Mouse (Mus musculus): ENCODE measurements around the gene Cd200r2. TPM values are rescaled to one million over a fixed set of nuclear protein-coding genes. Genes with fewer than 3 reads are reported as not detected.

Cd200r2 gene
- polyA plus RNA-seq, 1 experiment from 2014 or later, result not detected

- Histone ChIP-seq H3K9ac (no peak overlapping the region), H3K27ac (no peak overlapping the region), H3K4me3 (no peak overlapping the region), H3K4me1 (no peaks in the 10 kb centered on the region), H3K36me3 (no peaks in the 10 kb centered on the region), H3K27me3 (no peaks in the 10 kb centered on the region), H3K4me2 (no peak overlapping the region), H3K9me3 (no peaks in the 10 kb centered on the region)
- ATAC-seq (ENCODE audit: insufficient number of reproducible peaks, insufficient read depth, low FRiP score, low TSS enrichment, low read depth), result no peak
- WGBS, result 79% methylated on average over 2 of the region's 2 CpGs
Observed at GRCm38 (mm10) chr16:44962296-44962695, 95.4 kb downstream of the Cd200r2 start.

GRCm38 (mm10) chr16:44962777-44963176 lies 95.9 kb downstream of the Cd200r2 start:
- Histone ChIP-seq H3K9me3 (no peaks in the 10 kb centered on the region), H3K4me2 (no peak overlapping the region), H3K36me3 (no peaks in the 10 kb centered on the region), H3K4me1 (no peaks in the 10 kb centered on the region), H3K27ac (no peak overlapping the region), H3K27me3 (no peaks in the 10 kb centered on the region), H3K4me3 (no peak overlapping the region), H3K9ac (no peak overlapping the region)
- whole genome bisulfite sequencing, result 70% methylated on average over 2 of the region's 2 CpGs
- no peak for ATAC-seq (ENCODE audit: insufficient number of reproducible peaks, insufficient read depth, low FRiP score, low TSS enrichment, low read depth)

DNA sequence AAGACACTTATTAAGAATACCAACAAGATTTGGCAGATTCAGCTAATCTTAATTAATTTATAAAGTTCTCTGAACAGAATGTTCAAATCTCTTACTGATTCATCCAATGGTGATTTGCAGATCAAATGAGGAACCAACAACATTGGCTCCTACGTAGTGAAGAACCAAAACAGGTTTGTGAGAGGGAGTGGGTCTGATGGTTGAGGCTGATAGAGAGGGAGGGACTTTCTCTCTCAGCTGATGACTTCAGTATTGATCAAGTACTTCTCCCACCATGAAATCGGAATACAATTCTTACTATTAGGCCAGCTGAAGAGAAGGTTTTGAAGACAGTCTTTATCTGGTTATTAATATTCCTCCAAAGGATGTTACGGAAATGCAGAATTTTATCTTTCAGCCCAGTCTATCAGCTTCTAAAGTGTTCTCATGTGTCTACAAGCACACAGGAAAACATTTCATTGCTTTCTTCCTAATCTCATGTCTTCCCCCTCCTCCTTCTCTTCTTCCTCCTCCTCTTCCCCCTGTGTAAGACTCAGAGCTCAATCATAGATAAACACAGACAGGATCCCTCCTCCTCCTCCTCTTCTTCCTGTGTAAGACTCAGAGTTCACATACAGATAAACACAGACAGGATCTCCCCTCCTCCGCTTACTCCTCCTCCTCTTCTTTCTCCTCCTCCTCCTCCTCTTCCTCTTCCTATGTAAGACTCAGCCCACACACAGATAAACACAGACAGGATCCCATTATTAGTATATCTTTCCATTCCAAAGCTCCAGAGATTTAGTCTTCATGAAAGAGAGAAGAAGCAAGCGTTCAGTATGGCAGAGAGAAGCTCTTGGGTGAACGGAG lies 97.9 kb downstream of the Cd200r2 start:
- 87% methylated on average over 6 of the region's 6 CpGs for WGBS

DNA sequence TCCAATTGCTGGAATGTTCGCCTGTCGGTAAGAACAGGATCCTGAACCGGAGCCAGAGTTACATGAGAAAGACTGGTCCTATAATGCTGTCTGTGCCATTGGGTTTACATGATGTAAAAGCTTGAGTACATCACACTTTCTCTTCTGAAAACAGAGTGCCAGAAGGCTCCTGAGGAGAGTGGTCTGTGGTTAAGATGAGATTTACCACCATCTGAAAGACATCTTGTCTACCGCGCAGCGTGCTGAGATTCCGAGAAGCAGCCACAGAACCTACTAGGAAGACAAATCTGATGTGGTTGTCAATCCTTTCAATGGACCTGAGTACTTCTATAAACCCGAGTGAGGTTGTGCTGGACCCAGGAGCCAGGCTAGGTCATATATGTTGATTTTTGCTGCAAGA lies 98.5 kb downstream of the Cd200r2 start:
- H3K9ac ChIP-seq, result no peak overlapping the region
- WGBS, result 93% methylated on average over 8 of the region's 8 CpGs
- no peaks in the 10 kb centered on the region for H3K27me3 ChIP-seq
- no peak for ATAC-seq (ENCODE audit: insufficient number of reproducible peaks, insufficient read depth, low FRiP score, low TSS enrichment, low read depth)
- no peaks in the 10 kb centered on the region for H3K4me1 ChIP-seq
- no peak overlapping the region for H3K4me2 ChIP-seq
- H3K9me3 ChIP-seq, result no peaks in the 10 kb centered on the region
- no peaks in the 10 kb centered on the region for H3K36me3 ChIP-seq
- H3K4me3 ChIP-seq, result no peak overlapping the region
- no peak overlapping the region for H3K27ac ChIP-seq

More for the DNA sequence above, 97.9 kb downstream of the Cd200r2 start:
- H3K36me3 ChIP-seq, result no peaks in the 10 kb centered on the region
- H3K27ac ChIP-seq, result no peak overlapping the region
- no peak overlapping the region for H3K4me3 ChIP-seq
- no peaks in the 10 kb centered on the region for H3K27me3 ChIP-seq
- H3K4me2 ChIP-seq, result no peak overlapping the region
- no peak overlapping the region for H3K9ac ChIP-seq
- no peak for ATAC-seq (ENCODE audit: insufficient number of reproducible peaks, insufficient read depth, low FRiP score, low TSS enrichment, low read depth)
- no peaks in the 10 kb centered on the region for H3K9me3 ChIP-seq
- no peaks in the 10 kb centered on the region for H3K4me1 ChIP-seq

Other genes with a start within 250 kb of the Cd200r2 start
- 9.9 and 10.0 TPM in 2 replicates for gene Nepro, start 142.8 kb upstream of the Cd200r2 start, polyA plus RNA-seq (2015; fragmentation: Nextera tagmentation; extraction: Ambion mirVana)
- gene Gtpbp8, start 120.7 kb upstream of the Cd200r2 start, polyA plus RNA-seq (2015; fragmentation: Nextera tagmentation; extraction: Ambion mirVana), result 29.7 and 32.7 TPM in 2 replicates
- 0.63 and 0.81 TPM in 2 replicates for gene Cd200r1, start 101.4 kb upstream of the Cd200r2 start, polyA plus RNA-seq (2015; fragmentation: Nextera tagmentation; extraction: Ambion mirVana)
- gene Cd200r4, start 55.4 kb upstream of the Cd200r2 start, polyA plus RNA-seq (2015; fragmentation: Nextera tagmentation; extraction: Ambion mirVana), result not detected in 2 replicates
- gene Cd200r3, start 76.6 kb downstream of the Cd200r2 start, polyA plus RNA-seq (2015; fragmentation: Nextera tagmentation; extraction: Ambion mirVana), result 0.22 TPM in 1 of 2 replicates, not detected in the other
- gene Ccdc80, start 226.3 kb downstream of the Cd200r2 start, polyA plus RNA-seq (2015; fragmentation: Nextera tagmentation; extraction: Ambion mirVana), result 49.8 and 51.8 TPM in 2 replicates